Mouse (Mus musculus): ENCODE results near the gene Kantr. TPM values are rescaled to one million over a fixed set of nuclear protein-coding genes. Genes with fewer than 3 reads are reported as not detected.

The Kantr gene
- polyA plus RNA-seq (2017; shearing (Covaris generic)) = 10 to 100 TPM; 12.9 to 22.9 TPM

DNA sequence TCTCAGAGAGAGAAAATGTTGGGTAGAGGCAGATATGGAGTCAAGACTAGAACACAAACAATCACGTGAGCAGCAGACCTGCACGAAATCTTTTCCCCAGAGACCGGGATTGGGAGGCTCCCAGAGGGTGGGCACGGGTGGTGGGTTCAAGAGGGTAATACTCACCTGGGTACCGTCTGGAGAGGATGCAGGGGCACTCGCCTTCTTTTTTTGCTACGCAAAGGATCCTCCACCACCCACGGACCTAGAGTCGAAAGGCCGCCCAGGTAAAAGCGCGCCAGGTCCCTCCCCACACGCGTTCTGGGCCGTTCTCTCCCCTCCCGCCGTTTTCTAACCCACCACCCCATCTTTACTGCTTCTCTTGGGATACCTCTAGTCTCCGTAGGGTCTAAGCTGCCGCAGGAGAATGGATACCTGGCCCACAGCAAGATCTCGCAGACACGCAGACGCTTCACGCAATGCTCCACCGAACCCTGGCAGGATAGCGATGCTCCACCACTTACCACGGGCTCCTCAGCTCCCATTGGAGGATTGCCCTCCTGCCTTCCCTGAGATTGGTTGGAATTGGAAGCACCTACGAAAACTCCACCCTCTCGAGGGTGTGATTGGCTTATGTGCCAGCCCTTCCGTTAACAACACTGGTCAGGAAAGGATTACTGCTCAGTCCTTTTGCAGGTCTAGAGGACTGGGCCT is at the start of gene Kantr:
Kantr (minus strand) TSS at position 500 of the 693 bp plus-strand sequence.

DNA sequence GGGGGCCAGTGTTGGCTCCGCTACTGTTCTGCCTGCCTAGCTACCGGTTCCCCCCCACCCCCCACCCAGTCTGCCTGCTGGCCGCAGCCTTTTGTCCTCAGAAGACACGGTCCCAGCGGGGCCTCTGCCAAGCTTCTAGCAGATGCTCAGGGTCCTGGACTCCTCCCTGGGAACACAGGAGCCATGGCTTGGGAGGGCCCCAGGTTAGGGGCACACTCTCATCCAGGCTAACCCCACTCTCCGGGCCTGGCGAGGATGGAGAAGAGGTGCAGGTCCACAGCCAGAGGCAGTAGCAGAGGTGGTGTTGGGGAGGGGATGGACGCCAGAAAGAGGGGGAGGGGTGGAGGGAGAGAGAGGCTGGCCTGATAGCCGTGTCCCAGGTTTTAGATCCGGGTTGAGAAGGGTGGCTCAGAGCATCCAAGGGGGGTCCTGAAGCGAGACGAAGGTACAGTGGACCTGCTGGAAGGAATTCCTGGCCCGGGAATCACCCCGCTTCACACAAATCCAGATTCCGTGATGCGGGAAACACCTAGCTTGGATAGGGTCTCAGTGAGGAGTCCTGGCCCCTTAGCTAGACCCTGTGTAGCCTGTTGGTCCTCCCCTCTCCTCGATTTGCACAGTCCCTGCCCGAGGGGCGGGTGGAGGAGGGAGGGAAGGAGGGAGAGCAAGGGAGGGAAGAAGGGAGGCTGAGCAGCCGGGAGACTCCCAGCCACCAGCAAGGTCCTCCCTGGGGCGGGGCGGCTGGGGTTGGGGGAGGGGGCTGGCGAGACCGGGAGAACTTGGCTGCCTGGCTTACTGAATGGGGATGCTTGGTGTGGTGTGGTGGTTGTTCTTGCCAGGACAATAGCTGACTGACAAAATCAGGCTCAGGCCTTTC is 41.3 kb upstream of the Kantr start, which contains the start of gene Gpr173:
Gpr173 (minus strand) TSS at position 308 of the 877 bp plus-strand sequence.

DNA sequence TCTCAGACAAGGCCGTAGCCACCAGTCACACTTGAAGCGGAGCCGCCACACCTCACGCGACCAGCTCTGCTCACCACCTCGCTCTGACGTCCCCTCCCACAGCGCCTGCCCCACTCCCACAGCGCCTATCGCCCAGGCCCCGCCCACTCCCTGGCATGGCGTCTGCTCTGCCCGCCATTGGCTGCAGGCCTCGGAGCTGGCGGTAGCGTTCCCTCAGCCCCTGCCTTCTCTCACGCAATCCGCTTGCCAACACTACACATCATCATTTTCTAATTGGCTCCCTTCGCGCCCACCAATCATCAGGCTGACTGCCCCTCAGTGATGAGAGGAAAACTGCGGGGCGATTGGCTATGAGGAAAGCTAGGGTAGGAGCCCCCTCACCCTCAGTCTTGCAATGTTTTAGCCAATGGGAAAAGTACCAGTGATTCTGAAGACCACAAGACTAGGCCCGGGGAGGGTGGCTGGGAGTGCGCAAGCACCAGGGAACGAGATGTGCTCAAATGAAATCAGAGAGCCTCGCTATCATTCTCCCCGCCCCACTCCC is 15.1 kb upstream of the Kantr start, which contains the start of gene Tspyl2:
Tspyl2 (minus strand) TSS at position 68 of the 544 bp plus-strand sequence.

Other genes with a start within 250 kb of the Kantr start
- gene Iqsec2, start 183.2 kb downstream of the Kantr start, polyA plus RNA-seq (2017; shearing (Covaris generic)) = under 1 TPM in 1 of 2 experiments, not detected in 1; 0.12 TPM
- gene Kdm5c, start 94.5 kb downstream of the Kantr start, polyA plus RNA-seq (2017; shearing (Covaris generic)) = 10 to 100 TPM; 30.3 to 42.2 TPM
- gene Tspyl2, start 14.9 kb upstream of the Kantr start, polyA plus RNA-seq (2017; shearing (Covaris generic)) = 10 to 100 TPM; 17.7 to 21.8 TPM
- not detected for gene Gpr173, start 41.2 kb upstream of the Kantr start, polyA plus RNA-seq (2017; shearing (Covaris generic))
- not detected for gene Cldn34a, start 235.8 kb upstream of the Kantr start, polyA plus RNA-seq (2017; shearing (Covaris generic))